Mouse (Mus musculus) ovary, postnatal 10 days (tissue): ENCODE results near the gene Chga.

Source experiments
- DNase-seq: peaks from one replicate; pipeline ENCODE4 v3.0.0; 2022; ENCODE audit warnings: low spot score

Gene Chga

GRCm38 (mm10) chr12:102557372-102557771, 2.6 kb downstream of the Chga start:
- DNase-seq, result no peak

GRCm38 (mm10) chr12:102565086-102565485, 10.3 kb downstream of the Chga start:
- no peak for DNase-seq

- no peak for DNase-seq
Measured at GRCm38 (mm10) chr12:102566951-102567350, 12.2 kb downstream of the Chga start.

- no peak for DNase-seq
Measured at GRCm38 (mm10) chr12:102568219-102568618, 13.4 kb downstream of the Chga start.

GRCm38 (mm10) chr12:102570111-102570510, 15.3 kb downstream of the Chga start:
- no peak for DNase-seq

- no peak for DNase-seq
Measured at GRCm38 (mm10) chr12:102570734-102571133, 16.0 kb downstream of the Chga start.

GRCm38 (mm10) chr12:102571666-102572065, 16.9 kb downstream of the Chga start:
- DNase-seq, result no peak

GRCm38 (mm10) chr12:102573036-102573435, 18.3 kb downstream of the Chga start:
- DNase-seq, result no peak

- no peak for DNase-seq
Measured at GRCm38 (mm10) chr12:102575541-102576329, 21.0 kb downstream of the Chga start.

- DNase-seq, result no peak
Measured at GRCm38 (mm10) chr12:102576659-102577398, 22.1 kb downstream of the Chga start.

- peak; percentile 60 for DNase-seq
Measured at GRCm38 (mm10) chr12:102579041-102579440, 24.3 kb downstream of the Chga start.

- DNase-seq, result no peak
Measured at GRCm38 (mm10) chr12:102581579-102582196, 26.9 kb downstream of the Chga start.

GRCm38 (mm10) chr12:102582441-102582840, 27.7 kb downstream of the Chga start:
- DNase-seq, result no peak

- DNase-seq, result no peak
Measured at GRCm38 (mm10) chr12:102585390-102585789, 30.6 kb downstream of the Chga start.

- DNase-seq, result no peak
Measured at GRCm38 (mm10) chr12:102586286-102586881, 31.6 kb downstream of the Chga start.

GRCm38 (mm10) chr12:102587106-102587505, 32.3 kb downstream of the Chga start:
- DNase-seq, result no peak

GRCm38 (mm10) chr12:102590711-102591360, 36.1 kb downstream of the Chga start:
- no peak for DNase-seq

GRCm38 (mm10) chr12:102593699-102594098, 38.9 kb downstream of the Chga start:
- no peak for DNase-seq

GRCm38 (mm10) chr12:102594627-102595026, 39.9 kb downstream of the Chga start:
- no peak for DNase-seq

- DNase-seq, result no peak
Measured at GRCm38 (mm10) chr12:102596410-102596809, 41.6 kb downstream of the Chga start.

GRCm38 (mm10) chr12:102597466-102597865, 42.7 kb downstream of the Chga start:
- no peak for DNase-seq

GRCm38 (mm10) chr12:102598535-102598934, 43.8 kb downstream of the Chga start:
- DNase-seq, result no peak
